Mouse (Mus musculus): ENCODE results near the gene Taf5. TPM values are rescaled to one million over a fixed set of nuclear protein-coding genes. Genes with fewer than 3 reads are reported as not detected.

The Taf5 gene
- polyA plus RNA-seq, 1 experiment from 2014 or later, result 10.8 TPM

DNA sequence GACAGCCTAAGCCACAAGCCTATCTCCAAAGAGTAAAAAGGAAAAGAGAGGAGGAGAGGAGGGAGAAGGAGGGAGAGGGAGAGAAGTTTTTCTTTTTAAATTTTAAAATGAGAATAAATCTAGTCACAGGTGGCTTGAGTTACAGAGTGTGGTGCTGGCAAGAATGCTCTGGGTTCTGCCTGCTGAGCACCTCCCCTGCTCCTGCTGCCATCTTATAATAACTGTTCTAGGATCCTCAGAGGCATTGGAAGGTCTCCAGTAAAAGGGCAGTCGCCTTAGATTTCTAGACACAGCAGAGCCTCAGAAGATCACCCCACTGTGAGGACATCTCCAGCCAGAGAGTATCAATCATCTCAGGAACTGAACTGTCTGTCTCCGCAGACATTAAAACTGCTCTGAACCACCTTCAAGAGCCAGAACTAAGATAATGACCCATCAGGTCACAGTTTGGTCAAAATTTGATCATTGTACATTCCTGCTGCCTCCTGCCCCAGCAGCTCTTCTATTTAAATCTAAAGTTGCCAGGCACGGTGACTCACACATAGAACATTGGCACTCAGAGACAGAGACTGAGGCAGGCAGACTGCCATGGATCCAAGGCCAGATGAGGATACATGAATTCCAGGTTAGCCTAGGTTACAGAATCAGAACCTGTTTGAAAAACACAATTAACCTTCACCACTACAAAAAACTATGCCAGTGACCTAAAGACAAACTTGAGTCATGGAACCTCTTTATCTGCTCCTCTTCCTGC is 26.6 kb upstream of the Taf5 start:
- WGBS, result 95% methylated on average over 3 of the region's 3 CpGs
- no peak for ATAC-seq (ENCODE audit: insufficient number of reproducible peaks, insufficient read depth, low FRiP score, low TSS enrichment, low read depth)
- no peak overlapping the region for H3K4me3 ChIP-seq (replicated peaks)
- H3K36me3 ChIP-seq, result peaks cover 71% of the 10 kb centered on the region
- no peak overlapping the region for H3K9ac ChIP-seq (replicated peaks)
- no peaks in the 10 kb centered on the region for H3K27me3 ChIP-seq
- no peak overlapping the region for H3K4me2 ChIP-seq
- H3K27ac ChIP-seq, result no peak overlapping the region
- H3K4me1 ChIP-seq (replicated peaks), result no peaks in the 10 kb centered on the region
- no peaks in the 10 kb centered on the region for H3K9me3 ChIP-seq

DNA sequence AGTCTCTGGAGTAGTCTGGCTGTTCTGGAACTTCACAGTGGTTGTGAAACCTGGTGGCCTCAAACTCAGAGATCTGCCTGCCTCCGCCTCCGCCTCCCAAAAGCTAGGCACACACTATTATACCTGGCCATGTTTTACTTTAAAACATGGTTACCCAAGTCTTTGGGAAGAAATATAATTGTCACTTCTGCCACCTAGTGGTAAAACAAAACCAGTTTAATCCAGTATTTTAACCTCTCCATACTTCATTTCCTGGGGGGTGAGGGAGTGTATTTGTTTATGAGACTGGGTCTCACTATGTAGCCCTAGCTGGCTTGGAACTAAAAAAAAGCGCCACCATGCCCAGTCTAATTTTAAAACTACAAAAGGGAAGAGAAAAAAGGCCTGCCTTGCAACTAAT is 23.9 kb upstream of the Taf5 start:
- Histone ChIP-seq H3K27me3 (no peaks in the 10 kb centered on the region), H3K27ac (no peak overlapping the region), H3K9me3 (no peaks in the 10 kb centered on the region), H3K4me1 (replicated peaks) (no peaks in the 10 kb centered on the region), H3K9ac (replicated peaks) (no peak overlapping the region), H3K4me2 (no peak overlapping the region), H3K4me3 (replicated peaks) (no peak overlapping the region), H3K36me3 (peaks cover 75% of the 10 kb centered on the region)
- no peak for ATAC-seq (ENCODE audit: insufficient number of reproducible peaks, insufficient read depth, low FRiP score, low TSS enrichment, low read depth)
- WGBS, result 92% methylated on average over 3 of the region's 3 CpGs

DNA sequence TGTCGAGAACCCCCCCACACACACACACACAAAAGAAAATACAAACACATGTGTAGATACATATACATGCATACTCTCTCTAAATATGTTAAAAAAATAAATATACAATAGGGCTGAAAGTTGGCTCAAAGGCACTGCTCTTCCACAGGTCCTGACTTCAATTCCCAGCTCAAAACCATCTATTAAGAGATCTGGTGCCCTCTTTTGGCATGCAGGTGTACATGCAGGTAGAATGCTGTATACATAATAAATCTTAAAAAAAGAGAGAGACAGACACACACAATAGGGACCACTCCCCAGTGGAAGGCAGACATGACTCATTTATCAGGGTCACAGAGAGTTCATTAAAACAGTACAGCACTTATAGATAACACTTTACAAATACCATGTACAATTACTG is 21.2 kb upstream of the Taf5 start:
- no peak overlapping the region for H3K4me3 ChIP-seq (replicated peaks)
- H3K27ac ChIP-seq, result no peak overlapping the region
- 95% methylated on average over 1 of the region's 1 CpGs for WGBS
- H3K4me2 ChIP-seq, result no peak overlapping the region
- no peak overlapping the region for H3K9ac ChIP-seq (replicated peaks)
- H3K36me3 ChIP-seq, result peaks cover 49% of the 10 kb centered on the region
- no peaks in the 10 kb centered on the region for H3K9me3 ChIP-seq
- peaks cover 12% of the 10 kb centered on the region for H3K4me1 ChIP-seq (replicated peaks)
- no peaks in the 10 kb centered on the region for H3K27me3 ChIP-seq
- no peak for ATAC-seq (ENCODE audit: insufficient number of reproducible peaks, insufficient read depth, low FRiP score, low TSS enrichment, low read depth)

DNA sequence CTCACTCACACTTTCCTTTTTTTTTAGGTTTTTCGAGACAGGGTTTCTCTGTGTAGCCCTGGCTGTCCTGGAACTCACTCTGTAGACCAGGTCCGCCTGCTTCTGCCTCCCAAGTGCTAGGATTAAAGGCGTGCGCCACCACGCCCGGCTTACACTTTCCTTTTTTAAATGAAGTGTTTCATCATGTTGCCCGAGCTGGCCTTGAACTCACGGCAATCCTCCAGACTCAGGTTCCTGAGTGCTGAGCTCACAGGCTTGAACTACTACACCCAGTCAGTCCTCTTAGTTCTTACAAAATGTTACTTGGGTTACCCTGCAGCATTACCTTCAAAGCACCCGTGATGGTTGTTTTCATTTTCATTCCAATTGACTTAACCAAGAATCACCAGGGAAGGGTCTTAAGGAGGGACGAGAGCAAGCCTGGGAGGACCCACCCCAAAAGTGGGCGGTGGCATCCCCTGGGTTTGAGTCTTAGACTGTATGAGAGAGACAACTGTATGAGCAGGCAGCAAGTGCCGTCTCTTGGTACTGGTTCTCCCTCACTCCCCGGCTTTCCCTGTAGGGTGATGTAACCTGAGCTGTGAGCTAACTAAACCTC is 20.2 kb upstream of the Taf5 start:
- peaks cover 46% of the 10 kb centered on the region for H3K36me3 ChIP-seq

DNA sequence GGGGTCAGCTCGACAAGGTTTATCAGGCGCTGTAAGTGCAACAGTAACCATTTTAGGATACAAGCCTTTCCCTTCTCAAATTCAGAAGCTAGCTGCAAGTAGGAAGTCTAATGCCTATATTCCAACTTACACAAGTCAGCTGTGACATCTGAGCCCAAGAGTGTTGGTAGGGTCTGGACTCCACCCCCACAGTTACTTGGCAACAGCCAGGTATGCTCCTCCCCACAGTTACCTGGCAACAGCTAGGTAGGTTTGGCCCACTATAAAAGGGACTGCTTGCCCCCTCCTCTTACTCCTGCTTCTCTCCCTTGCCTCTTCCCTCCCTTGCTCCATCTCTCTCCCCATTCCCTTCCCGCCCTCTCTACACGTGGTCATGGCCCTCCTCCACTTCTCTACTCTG is 18.5 kb upstream of the Taf5 start:
- no peak overlapping the region; the same call in 1 of the 2 replicates for H3K9ac ChIP-seq (replicated peaks)
- 71% methylated on average over 4 of the region's 4 CpGs for WGBS
- no peak for ATAC-seq (ENCODE audit: insufficient number of reproducible peaks, insufficient read depth, low FRiP score, low TSS enrichment, low read depth)
- H3K27ac ChIP-seq, result no peak overlapping the region
- H3K36me3 ChIP-seq, result peaks cover 36% of the 10 kb centered on the region
- H3K27me3 ChIP-seq, result no peaks in the 10 kb centered on the region
- H3K4me1 ChIP-seq (replicated peaks), result peaks cover 12% of the 10 kb centered on the region
- H3K9me3 ChIP-seq, result no peaks in the 10 kb centered on the region
- peak overlapping the region; percentile 80 for H3K4me3 ChIP-seq (replicated peaks)
- peak overlapping the region; percentile 82 for H3K4me2 ChIP-seq

More for the DNA sequence above, 20.2 kb upstream of the Taf5 start:
- Histone ChIP-seq H3K27me3 (no peaks in the 10 kb centered on the region), H3K9ac (replicated peaks) (no peak overlapping the region), H3K4me3 (replicated peaks) (no peak overlapping the region), H3K4me1 (replicated peaks) (peaks cover 12% of the 10 kb centered on the region), H3K4me2 (no peak overlapping the region), H3K9me3 (no peaks in the 10 kb centered on the region), H3K27ac (no peak overlapping the region)
- ATAC-seq (ENCODE audit: insufficient number of reproducible peaks, insufficient read depth, low FRiP score, low TSS enrichment, low read depth), result no peak
- 85% methylated on average over 13 of the region's 13 CpGs for WGBS

DNA sequence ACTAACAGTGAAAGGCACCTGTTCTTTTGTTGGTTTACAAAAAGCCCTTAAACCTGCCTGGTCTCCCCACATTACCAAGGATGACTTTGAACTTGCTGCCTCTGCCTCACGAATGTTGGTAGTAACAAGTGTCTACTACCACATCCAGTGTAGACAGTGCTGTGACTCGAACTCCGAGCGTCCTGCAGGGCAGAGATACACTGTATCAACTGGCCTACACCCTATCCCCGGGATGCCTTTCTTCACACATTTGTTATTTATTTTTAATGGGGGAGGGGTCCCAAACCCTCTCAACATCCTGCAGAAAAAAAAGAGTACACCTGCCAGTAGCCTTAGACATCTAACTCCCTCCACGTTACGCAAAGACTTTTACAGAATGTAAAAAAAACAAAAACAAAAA is 17.7 kb upstream of the Taf5 start:
- peak overlapping the region; percentile 80 for H3K4me3 ChIP-seq (replicated peaks)
- peak overlapping the region; percentile 97; the same call in 1 of the 2 replicates for H3K27ac ChIP-seq
- H3K9me3 ChIP-seq, result no peaks in the 10 kb centered on the region
- H3K4me1 ChIP-seq (replicated peaks), result peaks cover 12% of the 10 kb centered on the region
- H3K9ac ChIP-seq (replicated peaks), result peak overlapping the region; percentile 81
- WGBS, result 9% methylated on average over 7 of the region's 7 CpGs
- H3K36me3 ChIP-seq, result peaks cover 34% of the 10 kb centered on the region
- H3K27me3 ChIP-seq, result no peaks in the 10 kb centered on the region
- ATAC-seq (ENCODE audit: insufficient number of reproducible peaks, insufficient read depth, low FRiP score, low TSS enrichment, low read depth), result 0 out of 2 replicates have a peak, but pooled peaks have one; percentile 45
- H3K4me2 ChIP-seq, result peak overlapping the region; percentile 82

DNA sequence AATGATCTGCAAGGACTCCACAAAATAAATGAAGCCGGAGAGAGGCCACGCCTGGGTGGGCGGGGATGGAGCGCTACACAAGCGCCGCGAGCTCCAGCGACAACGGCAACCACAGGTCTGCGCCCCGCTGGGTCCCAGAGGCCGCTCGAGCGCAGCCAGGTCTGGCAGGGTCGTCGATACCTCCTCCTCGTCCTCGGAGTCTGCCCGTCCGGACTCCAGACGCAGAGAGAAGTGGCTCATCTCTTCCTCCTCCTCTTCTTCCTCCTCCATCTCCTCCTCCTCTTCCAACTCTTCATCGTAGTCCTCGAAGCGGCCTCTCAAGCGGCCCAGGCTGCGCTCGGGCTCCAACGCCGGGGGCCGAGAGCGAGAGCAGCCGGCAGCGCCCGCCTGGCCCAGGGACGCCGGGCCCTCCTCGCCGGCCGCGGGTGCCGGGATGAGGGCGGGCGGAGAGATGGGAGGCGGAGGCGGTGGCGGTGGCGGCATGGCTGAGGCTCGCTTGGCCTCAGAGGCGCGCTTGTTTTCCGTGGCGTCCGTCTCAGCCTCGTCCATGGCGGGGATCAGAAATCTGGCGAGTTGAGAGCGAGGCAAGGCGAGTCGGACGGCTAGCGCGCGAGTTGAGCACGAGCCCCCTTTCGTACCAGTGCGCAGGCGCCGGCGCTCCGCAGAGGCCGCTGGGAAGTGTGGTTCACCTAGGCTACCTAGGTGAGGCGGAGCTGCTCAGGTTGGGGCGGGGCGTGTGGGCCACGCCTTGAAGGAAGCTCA is 17.1 kb upstream of the Taf5 start, which contains the start of gene Pcgf6:
Gene Pcgf6 (minus strand): TSS at position 636 of the 762 bp plus-strand sequence.
- ATAC-seq (ENCODE audit: insufficient number of reproducible peaks, insufficient read depth, low FRiP score, low TSS enrichment, low read depth), result peak; percentile 82
- under 1% methylated on average over 75 of the region's 75 CpGs for WGBS
- peak within 1 kb of the TSS; percentile 81 for H3K9ac ChIP-seq (replicated peaks)
- H3K27ac ChIP-seq, result peak within 1 kb of the TSS; percentile 97
- H3K27me3 ChIP-seq, result no peaks in the 10 kb centered on the region
- H3K4me1 ChIP-seq (replicated peaks), result peaks cover 12% of the 10 kb centered on the region
- H3K9me3 ChIP-seq, result no peaks in the 10 kb centered on the region
- H3K36me3 ChIP-seq, result peaks cover 29% of the 10 kb centered on the region
- H3K4me3 ChIP-seq (replicated peaks), result peak within 1 kb of the TSS; percentile 80
- H3K4me2 ChIP-seq, result peak within 1 kb of the TSS; percentile 82

DNA sequence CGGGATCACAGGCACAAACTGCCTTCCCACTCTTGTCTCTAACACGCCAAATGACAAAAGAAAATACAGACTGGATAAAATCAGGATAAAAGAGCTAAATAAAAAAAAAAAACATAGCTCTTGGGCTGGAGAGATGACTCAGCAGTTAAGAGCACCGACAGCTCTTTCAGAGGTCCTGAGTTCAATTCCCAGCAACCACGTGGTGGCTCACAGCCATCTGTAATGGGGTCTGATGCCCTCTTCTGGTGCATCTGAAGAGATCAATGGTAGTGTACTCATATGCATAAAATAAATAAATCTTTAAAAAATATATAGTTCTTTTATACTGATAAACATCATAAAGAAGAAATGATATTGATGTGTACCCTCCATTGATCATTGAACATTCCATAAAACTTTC is 14.6 kb upstream of the Taf5 start:
- Histone ChIP-seq H3K4me1 (replicated peaks) (peaks cover 12% of the 10 kb centered on the region), H3K36me3 (peaks cover 5% of the 10 kb centered on the region), H3K9ac (replicated peaks) (no peak overlapping the region), H3K9me3 (no peaks in the 10 kb centered on the region), H3K4me2 (no peak overlapping the region), H3K27ac (no peak overlapping the region), H3K27me3 (no peaks in the 10 kb centered on the region), H3K4me3 (replicated peaks) (no peak overlapping the region)
- no peak for ATAC-seq (ENCODE audit: insufficient number of reproducible peaks, insufficient read depth, low FRiP score, low TSS enrichment, low read depth)
- 81% methylated on average over 4 of the region's 4 CpGs for WGBS

GRCm38 (mm10) chr19:47053471-47053870 is 14.1 kb upstream of the Taf5 start:
- Histone ChIP-seq H3K4me1 (replicated peaks) (peaks cover 12% of the 10 kb centered on the region), H3K27me3 (no peaks in the 10 kb centered on the region), H3K9me3 (no peaks in the 10 kb centered on the region), H3K27ac (no peak overlapping the region), H3K4me3 (replicated peaks) (no peak overlapping the region), H3K9ac (replicated peaks) (no peak overlapping the region), H3K36me3 (peaks cover under 1% of the 10 kb centered on the region; the same call in 1 of the 2 replicates), H3K4me2 (no peak overlapping the region)
- no peak for ATAC-seq (ENCODE audit: insufficient number of reproducible peaks, insufficient read depth, low FRiP score, low TSS enrichment, low read depth)
- 77% methylated on average over 4 of the region's 4 CpGs for WGBS

DNA sequence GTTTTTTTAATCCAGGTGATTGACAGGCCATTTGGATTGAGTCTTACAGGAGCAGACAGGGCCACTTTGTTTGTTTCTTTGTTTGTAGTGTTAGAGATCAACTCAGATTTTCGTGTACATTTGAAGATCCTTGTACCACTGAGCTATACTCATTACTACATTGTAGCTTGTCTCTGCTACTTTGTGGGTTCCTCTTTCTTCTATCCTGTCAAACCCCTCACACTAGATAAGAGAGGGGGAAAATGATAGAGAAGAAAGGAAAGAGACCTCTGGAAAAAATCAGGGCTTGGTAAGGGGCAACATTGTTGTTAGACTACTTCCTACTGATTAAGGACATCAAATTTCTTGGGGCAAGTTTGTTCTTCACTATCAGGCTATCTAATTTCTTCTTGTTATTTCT is 9.9 kb upstream of the Taf5 start:
- no peaks in the 10 kb centered on the region for H3K27me3 ChIP-seq
- H3K27ac ChIP-seq, result no peak overlapping the region
- 73% methylated on average over 1 of the region's 1 CpGs for WGBS
- no peaks in the 10 kb centered on the region for H3K9me3 ChIP-seq
- no peaks in the 10 kb centered on the region for H3K36me3 ChIP-seq
- no peak overlapping the region for H3K9ac ChIP-seq (replicated peaks)
- no peak for ATAC-seq (ENCODE audit: insufficient number of reproducible peaks, insufficient read depth, low FRiP score, low TSS enrichment, low read depth)
- no peaks in the 10 kb centered on the region for H3K4me1 ChIP-seq (replicated peaks)
- no peak overlapping the region for H3K4me3 ChIP-seq (replicated peaks)
- H3K4me2 ChIP-seq, result no peak overlapping the region

DNA sequence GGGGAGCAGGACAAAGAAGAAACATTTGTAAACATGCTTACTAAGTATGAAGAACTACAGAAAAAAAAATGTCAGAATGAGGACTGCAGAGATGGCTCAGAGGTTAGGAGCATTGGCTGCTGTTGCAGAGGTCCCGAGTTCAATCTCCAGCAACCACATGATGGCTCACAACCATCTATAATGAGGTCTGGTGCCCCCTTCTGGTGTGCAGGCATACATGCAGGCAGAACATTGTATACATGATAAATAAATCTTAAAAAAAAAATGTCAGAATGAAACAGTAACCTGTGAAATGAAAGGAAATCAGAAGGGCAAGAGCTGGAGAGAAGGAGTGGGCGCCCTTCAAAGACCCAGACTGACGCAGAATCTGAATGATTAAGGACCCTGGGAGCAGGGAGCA is 1.7 kb upstream of the Taf5 start:
- Histone ChIP-seq H3K9ac (replicated peaks) (no peak overlapping the region), H3K9me3 (no peaks in the 10 kb centered on the region), H3K4me2 (no peak overlapping the region), H3K4me1 (replicated peaks) (peaks cover 9% of the 10 kb centered on the region), H3K27me3 (no peaks in the 10 kb centered on the region), H3K4me3 (replicated peaks) (no peak overlapping the region), H3K36me3 (peaks cover 4% of the 10 kb centered on the region; the same call in 1 of the 2 replicates), H3K27ac (no peak overlapping the region)
- 92% methylated on average over 3 of the region's 3 CpGs for WGBS
- no peak for ATAC-seq (ENCODE audit: insufficient number of reproducible peaks, insufficient read depth, low FRiP score, low TSS enrichment, low read depth)

All from limb, embryonic 12.5 days (tissue).